Mouse (Mus musculus) forebrain, postnatal 0 days (tissue): Measurements from ENCODE around the gene Lyzl4. TPM values are rescaled to one million over a fixed set of nuclear protein-coding genes. Genes with fewer than 3 reads are reported as not detected.
A peak's percentile ranks its signal among the peaks of the same experiment; 100 is the strongest.

Experiments
- ATAC-seq: fragments of 200-750 bp; cut with Nextera tagmentation; 2 replicates; pipeline ENCODE4 v1.8.0; 2017; ENCODE audit warnings: mild to moderate bottlenecking, moderate library complexity
- DNase-seq: peaks from one replicate; pipeline ENCODE4 v3.0.0-alpha.2; 2015
- H3K27ac ChIP-seq: fragments of 300-500 bp; sonication (generic); 2 replicates; pipeline ENCODE4 v1.5.1; 2014; ENCODE audit warnings: low read depth, mild to moderate bottlenecking, antibody characterized with exemption, low read length, moderate library complexity, mixed read lengths
- H3K27me3 ChIP-seq: fragments of 300-500 bp; sonication (generic); 2 replicates; pipeline ENCODE4 v1.6.1; 2014; ENCODE audit warnings: mild to moderate bottlenecking, low read length, mixed read lengths; ENCODE audit not compliant: insufficient read depth
- H3K36me3 ChIP-seq: fragments of 300-500 bp; sonication (generic); 2 replicates; pipeline ENCODE4 v1.6.1; 2014; ENCODE audit warnings: mild to moderate bottlenecking, moderate library complexity; ENCODE audit not compliant: insufficient read depth
- H3K4me1 ChIP-seq: fragments of 300-500 bp; sonication (generic); 2 replicates; pipeline ENCODE4 v1.6.1; 2014; ENCODE audit warnings: antibody characterized with exemption; ENCODE audit not compliant: insufficient read depth
- H3K4me2 ChIP-seq: fragments of 300-500 bp; sonication (generic); 2 replicates; pipeline ENCODE4 v1.6.1; 2014; ENCODE audit warnings: low read depth, mild to moderate bottlenecking, moderate library complexity
- H3K4me3 ChIP-seq: fragments of 300-500 bp; sonication (generic); 2 replicates; pipeline ENCODE4 v1.5.1; 2014; ENCODE audit warnings: low read depth, low read length, mixed read lengths
- H3K9ac ChIP-seq: fragments of 300-500 bp; sonication (generic); 2 replicates; pipeline ENCODE4 v1.6.1; 2014; ENCODE audit warnings: mild to moderate bottlenecking
- H3K9me3 ChIP-seq: fragments of 300-500 bp; sonication (generic); 2 replicates; pipeline ENCODE4 v1.6.1; 2016; ENCODE audit warnings: low read length
- CTCF ChIP-seq: sonication (generic); IDR thresholded peaks from 2 replicates; pipeline ENCODE4 v1.5.1; 2016; ENCODE audit warnings: antibody characterized with exemption, control low read depth, low read depth
- WGBS: fragments of 180-500 bp; shearing (Covaris S2); extraction: QIAGEN DNeasy Blood & Tissue Kit; methylation state at CpG from one replicate; pipeline ENCODE4 v1.1.7; 2014; 5-methylcytosine and 5-hydroxymethylcytosine counted together
- polyA plus RNA-seq: library from polyadenylated mRNA; unstranded; fragments of >200 nt; fragmentation: Nextera tagmentation; extraction: Ambion mirVana; gene quantifications from 2 replicates; pipeline ENCODE4 v1.2.1, GENCODE M21; 2015
- total RNA-seq: library from RNA; depleted of rRNA; stranded (reverse); fragments of >200 nt; gene quantifications from 2 replicates; pipeline ENCODE4 v1.2.3, GENCODE M21; 2014

Lyzl4 gene
- total and polyA plus RNA-seq, 2 experiments from 2014 or later, result not detected

- Histone ChIP-seq H3K9ac (no peak overlapping the region), H3K4me1 (peaks cover 4% of the 10 kb centered on the region; the same call in 1 of the 2 replicates), H3K4me3 (no peak overlapping the region), H3K4me2 (no peak overlapping the region), H3K27ac (no peak overlapping the region), H3K36me3 (no peaks in the 10 kb centered on the region), H3K27me3 (no peaks in the 10 kb centered on the region), H3K9me3 (peaks cover 4% of the 10 kb centered on the region; the same call in 1 of the 2 replicates)
- DNase-seq (peak; percentile 31), ATAC-seq (no peak; the same call in 1 of the 2 replicates)
- TF ChIP-seq CTCF, result no peak
- WGBS, result 35% methylated on average over 13 of the region's 13 CpGs
Observed at GRCm38 (mm10) chr9:121592948-121593550, 48.8 kb downstream of the Lyzl4 start.

GRCm38 (mm10) chr9:121589533-121589932 is 52.4 kb downstream of the Lyzl4 start:
- ATAC-seq (no peak), DNase-seq (no peak)
- no peak overlapping the region for H3K27ac ChIP-seq
- no peaks in the 10 kb centered on the region for H3K36me3 ChIP-seq
- H3K4me2 ChIP-seq, result no peak overlapping the region
- H3K4me3 ChIP-seq, result no peak overlapping the region
- peaks cover 4% of the 10 kb centered on the region; the same call in 1 of the 2 replicates for H3K4me1 ChIP-seq
- no peaks in the 10 kb centered on the region for H3K27me3 ChIP-seq
- no peak overlapping the region for H3K9ac ChIP-seq
- peaks cover 4% of the 10 kb centered on the region; the same call in 1 of the 2 replicates for H3K9me3 ChIP-seq
- 64% methylated on average over 2 of the region's 2 CpGs for WGBS
- TF ChIP-seq CTCF, result no peak

- Histone ChIP-seq H3K9ac (no peak overlapping the region), H3K36me3 (no peaks in the 10 kb centered on the region), H3K27me3 (no peaks in the 10 kb centered on the region), H3K9me3 (no peaks in the 10 kb centered on the region; the same call in 1 of the 2 replicates), H3K4me3 (no peak overlapping the region), H3K27ac (no peak overlapping the region), H3K4me2 (no peak overlapping the region), H3K4me1 (no peaks in the 10 kb centered on the region)
- TF ChIP-seq CTCF, result no peak
- WGBS, result 75% methylated on average over 5 of the region's 5 CpGs
- ATAC-seq, result no peak
- no peak for DNase-seq
Observed at GRCm38 (mm10) chr9:121574380-121574779, 67.5 kb downstream of the Lyzl4 start.

GRCm38 (mm10) chr9:121568451-121568850 is 73.4 kb downstream of the Lyzl4 start:
- Histone ChIP-seq H3K9ac (no peak overlapping the region), H3K4me2 (no peak overlapping the region), H3K4me3 (no peak overlapping the region), H3K36me3 (no peaks in the 10 kb centered on the region), H3K4me1 (no peaks in the 10 kb centered on the region), H3K9me3 (no peaks in the 10 kb centered on the region; the same call in 1 of the 2 replicates), H3K27me3 (no peaks in the 10 kb centered on the region), H3K27ac (no peak overlapping the region)
- DNase-seq, result no peak
- no peak for TF ChIP-seq CTCF
- 15% methylated on average over 1 of the region's 1 CpGs for WGBS
- ATAC-seq, result no peak

- no peak overlapping the region for H3K4me3 ChIP-seq
- no peak for ATAC-seq
- no peak overlapping the region for H3K4me2 ChIP-seq
- H3K9me3 ChIP-seq, result no peaks in the 10 kb centered on the region; the same call in 1 of the 2 replicates
- H3K4me1 ChIP-seq, result no peaks in the 10 kb centered on the region
- H3K27me3 ChIP-seq, result no peaks in the 10 kb centered on the region
- H3K9ac ChIP-seq, result no peak overlapping the region
- DNase-seq, result no peak
- no peak overlapping the region for H3K27ac ChIP-seq
- WGBS, result 80% methylated on average over 7 of the region's 7 CpGs
- TF ChIP-seq CTCF, result no peak
- no peaks in the 10 kb centered on the region for H3K36me3 ChIP-seq
Observed at GRCm38 (mm10) chr9:121566387-121566786, 75.5 kb downstream of the Lyzl4 start.

GRCm38 (mm10) chr9:121563276-121563675 is 78.6 kb downstream of the Lyzl4 start:
- no peak for TF ChIP-seq CTCF
- ATAC-seq (no peak), DNase-seq (no peak)
- Histone ChIP-seq H3K4me3 (no peak overlapping the region), H3K27me3 (no peaks in the 10 kb centered on the region), H3K4me1 (no peaks in the 10 kb centered on the region), H3K27ac (no peak overlapping the region), H3K36me3 (no peaks in the 10 kb centered on the region), H3K9ac (no peak overlapping the region), H3K4me2 (no peak overlapping the region), H3K9me3 (no peaks in the 10 kb centered on the region)
- 88% methylated on average over 7 of the region's 7 CpGs for WGBS

- H3K27ac ChIP-seq, result no peak overlapping the region
- H3K36me3 ChIP-seq, result no peaks in the 10 kb centered on the region
- no peak overlapping the region for H3K4me3 ChIP-seq
- peak; percentile 31 for DNase-seq
- H3K4me2 ChIP-seq, result no peak overlapping the region
- peak; percentile 41 for ATAC-seq
- H3K27me3 ChIP-seq, result no peaks in the 10 kb centered on the region
- peaks cover 11% of the 10 kb centered on the region for H3K4me1 ChIP-seq
- no peak overlapping the region for H3K9ac ChIP-seq
- 20% methylated on average over 7 of the region's 7 CpGs for WGBS
- no peaks in the 10 kb centered on the region for H3K9me3 ChIP-seq
- no peak for TF ChIP-seq CTCF
Observed at GRCm38 (mm10) chr9:121560515-121560914, 81.4 kb downstream of the Lyzl4 start.
